Mouse (Mus musculus) MEL (cell line): ENCODE results near the gene Pex11b.

ENCODE experiments used
- BHLHE40 ChIP-seq: IDR thresholded peaks from 2 replicates; pipeline ENCODE4 v1.6.1; 2012; ENCODE audit warnings: low read depth, mild to moderate bottlenecking, inconsistent platforms, low read length, improper control_type of control experiment, borderline replicate concordance
- CHD2 ChIP-seq: IDR thresholded peaks from 2 replicates; pipeline ENCODE4 v1.6.1; 2011; ENCODE audit warnings: low read length, improper control_type of control experiment
- CTCF ChIP-seq, 3 experiments: IDR thresholded peaks in 2 of 3; conservative IDR thresholded peaks in 1 of 3; 2 replicates each; pipeline ENCODE4 v1.5.1; 2011 to 2012; ENCODE audit warnings: low read length in 3 of 3, low read depth in 2 of 3, mild to moderate bottlenecking in 2 of 3, improper control_type of control experiment in 1 of 3, inconsistent platforms in 1 of 3, mixed read lengths in 1 of 3, moderate library complexity in 1 of 3; ENCODE audit not compliant: control insufficient read depth in 1 of 3, insufficient read depth in 1 of 3, poor library complexity in 1 of 3, severe bottlenecking in 1 of 3
- EP300 ChIP-seq, 2 experiments: IDR thresholded peaks; 2 replicates each; pipeline ENCODE4 v1.6.1; 2011; ENCODE audit warnings: improper control_type of control experiment in 2 of 2, low read length in 2 of 2, low read depth in 1 of 2, mild to moderate bottlenecking in 1 of 2
- JUND ChIP-seq: IDR thresholded peaks from 2 replicates; pipeline ENCODE4 v1.6.1; 2011; ENCODE audit warnings: low read depth, mild to moderate bottlenecking, improper control_type of control experiment, low read length
- KAT2A ChIP-seq: conservative IDR thresholded peaks from 2 replicates; pipeline ENCODE4 v1.6.1; 2012; ENCODE audit warnings: low read depth, low read length, improper control_type of control experiment, inconsistent platforms
- MXI1 ChIP-seq: IDR thresholded peaks from 2 replicates; pipeline ENCODE4 v1.6.1; 2011; ENCODE audit warnings: mild to moderate bottlenecking, low read depth, low read length, improper control_type of control experiment
- POLR2A ChIP-seq, 2 experiments: IDR thresholded peaks; 2 replicates each; pipeline ENCODE4 v1.6.1; 2011 to 2012; ENCODE audit warnings: low read length in 2 of 2, mild to moderate bottlenecking in 2 of 2, control low read depth in 1 of 2, improper control_type of control experiment in 1 of 2, low read depth in 1 of 2, moderate library complexity in 1 of 2; ENCODE audit not compliant: control insufficient read depth in 1 of 2, insufficient read depth in 1 of 2, poor library complexity in 1 of 2
- RCOR1 ChIP-seq: IDR thresholded peaks from 2 replicates; pipeline ENCODE4 v1.6.1; 2012; ENCODE audit warnings: low read depth, mild to moderate bottlenecking, inconsistent platforms, low read length, improper control_type of control experiment
- TCF12 ChIP-seq: IDR thresholded peaks from 2 replicates; pipeline ENCODE4 v1.6.1; 2014; ENCODE audit warnings: low read depth, mild to moderate bottlenecking, inconsistent platforms, low read length, improper control_type of control experiment, moderate library complexity
- UBTF ChIP-seq: IDR thresholded peaks from 2 replicates; pipeline ENCODE4 v1.6.1; 2012; ENCODE audit warnings: low read depth, mild to moderate bottlenecking, inconsistent platforms, low read length, improper control_type of control experiment, moderate library complexity, borderline replicate concordance; ENCODE audit not compliant: insufficient read depth

DNA sequence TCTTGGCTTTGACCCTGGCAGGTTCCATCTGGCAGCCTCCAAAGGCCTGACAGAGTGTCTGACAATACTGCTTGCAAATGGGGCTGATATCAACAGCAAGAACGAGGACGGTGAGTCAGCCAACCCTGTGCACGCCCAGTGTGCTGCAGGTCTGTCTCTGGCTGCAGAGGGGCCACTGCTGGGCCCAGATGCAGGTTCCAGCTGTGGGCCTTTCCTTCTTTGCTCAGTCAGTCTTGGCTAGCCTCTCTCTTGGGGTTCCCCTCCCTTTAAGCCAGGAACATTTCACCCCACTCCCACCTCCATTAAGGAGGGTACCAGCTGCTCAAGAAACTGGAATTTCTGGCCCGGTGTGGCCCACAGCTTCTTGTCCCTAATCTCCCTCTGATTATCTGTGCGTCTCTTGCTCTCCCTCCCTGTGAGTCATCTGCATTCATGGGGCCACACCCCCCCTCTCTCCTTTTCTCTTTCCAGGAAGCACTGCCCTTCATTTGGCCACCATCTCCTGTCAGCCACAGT, 44.0 kb downstream of the Pex11b start:
- no peak for TF ChIP-seq KAT2A
- TF ChIP-seq UBTF = no peak
- no peak for TF ChIP-seq CTCF (IDR thresholded peaks at IDR 0.05 in 2 of 3, conservative IDR thresholded peaks at IDR 0.05 in 1 of 3; ENCODE audit: control insufficient read depth in 1 of 3, insufficient read depth in 1 of 3, low read depth in 2 of 3, low read length in 3 of 3, poor library complexity in 1 of 3, severe bottlenecking in 1 of 3)
- no peak for TF ChIP-seq BHLHE40
- TF ChIP-seq TCF12 = peak; percentile 31; the same call in 1 of the 2 replicates
- TF ChIP-seq MXI1 = no peak
- TF ChIP-seq JUND = peak; percentile 35; the same call in 1 of the 2 replicates
- TF ChIP-seq EP300 (IDR thresholded peaks at IDR 0.05; ENCODE audit: low read depth in 1 of 2, low read length in 2 of 2) = peak; percentile 27 to 71; a peak in 2 of 4 replicates
- TF ChIP-seq POLR2A (IDR thresholded peaks at IDR 0.05; ENCODE audit: control insufficient read depth in 1 of 2, insufficient read depth in 1 of 2, low read depth in 1 of 2, low read length in 2 of 2, poor library complexity in 1 of 2) = peak; percentile 24 to 32; a peak in 1 of 4 replicates
- TF ChIP-seq CHD2 = no peak
- no peak; the same call in 1 of the 2 replicates for TF ChIP-seq RCOR1
